Mouse (Mus musculus): ENCODE data around the gene Stk40. TPM values are rescaled to one million over a fixed set of nuclear protein-coding genes. Genes with fewer than 3 reads are reported as not detected.
A peak's percentile ranks its signal among the peaks of the same experiment; 100 is the strongest.

Gene Stk40
- polyA plus RNA-seq, 1 experiment from 2014 or later = 37.7 TPM

- 26% methylated on average over 4 of the region's 4 CpGs for WGBS
- Histone ChIP-seq H3K9me3 (ENCODE audit: control insufficient read depth, low read length) (peaks cover 4% of the 10 kb centered on the region; the same call in 1 of the 2 replicates), H3K4me3 (ENCODE audit: low read length) (no peak overlapping the region), H3K4me2 (ENCODE audit: low read depth, low read length) (no peak overlapping the region), H3K36me3 (ENCODE audit: control insufficient read depth, insufficient read depth, low read length) (peaks cover 6% of the 10 kb centered on the region), H3K9ac (ENCODE audit: low read length) (peak overlapping the region; percentile 21; the same call in 1 of the 2 replicates), H3K4me1 (replicated peaks; ENCODE audit: control insufficient read depth, insufficient read depth, low read length) (peaks cover 41% of the 10 kb centered on the region), H3K27ac (ENCODE audit: low read length) (peak overlapping the region; percentile 93), H3K27me3 (ENCODE audit: control insufficient read depth, insufficient read depth, low read depth, low read length) (no peaks in the 10 kb centered on the region)
- ATAC-seq (ENCODE audit: low read depth) = no peak
These were observed 51.4 kb downstream of the Stk40 start for GRCm38 (mm10) chr4:126155183-126155582.

DNA sequence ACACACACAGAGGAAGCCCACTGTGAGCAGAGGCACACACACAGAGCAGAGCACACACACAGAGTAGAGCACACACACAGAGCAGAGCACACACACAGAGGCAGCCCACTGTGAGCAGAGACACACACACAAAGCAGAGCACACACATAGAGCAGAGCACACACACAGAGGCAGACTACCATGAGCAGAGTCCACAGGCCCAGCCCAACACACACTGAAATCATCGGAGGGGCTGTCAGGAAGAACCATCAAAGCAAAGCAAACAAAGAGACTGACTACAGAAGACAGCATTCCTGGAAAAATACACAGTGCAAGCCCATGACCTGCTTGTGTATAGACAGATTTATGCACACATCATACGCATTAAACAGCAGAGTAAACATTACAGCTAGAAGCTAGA is 52.1 kb downstream of the Stk40 start:
- no peak overlapping the region for H3K4me3 ChIP-seq (ENCODE audit: low read length)
- H3K9ac ChIP-seq (ENCODE audit: low read length) = peak overlapping the region; percentile 26; the same call in 1 of the 2 replicates
- peak; percentile 18 for ATAC-seq (ENCODE audit: low read depth)
- H3K27me3 ChIP-seq (ENCODE audit: control insufficient read depth, insufficient read depth, low read depth, low read length) = no peaks in the 10 kb centered on the region
- peaks cover 4% of the 10 kb centered on the region; the same call in 1 of the 2 replicates for H3K9me3 ChIP-seq (ENCODE audit: control insufficient read depth, low read length)
- WGBS = 13% methylated on average over 2 of the region's 2 CpGs
- H3K4me1 ChIP-seq (replicated peaks; ENCODE audit: control insufficient read depth, insufficient read depth, low read length) = peaks cover 35% of the 10 kb centered on the region
- H3K4me2 ChIP-seq (ENCODE audit: low read depth, low read length) = no peak overlapping the region
- H3K27ac ChIP-seq (ENCODE audit: low read length) = peak overlapping the region; percentile 93
- peaks cover 6% of the 10 kb centered on the region for H3K36me3 ChIP-seq (ENCODE audit: control insufficient read depth, insufficient read depth, low read length)

GRCm38 (mm10) chr4:126156617-126157016 is 52.9 kb downstream of the Stk40 start:
- Histone ChIP-seq H3K9ac (ENCODE audit: low read length) (no peak overlapping the region), H3K4me2 (ENCODE audit: low read depth, low read length) (no peak overlapping the region), H3K9me3 (ENCODE audit: control insufficient read depth, low read length) (peaks cover 4% of the 10 kb centered on the region; the same call in 1 of the 2 replicates), H3K4me1 (replicated peaks; ENCODE audit: control insufficient read depth, insufficient read depth, low read length) (peaks cover 27% of the 10 kb centered on the region), H3K27me3 (ENCODE audit: control insufficient read depth, insufficient read depth, low read depth, low read length) (no peaks in the 10 kb centered on the region), H3K4me3 (ENCODE audit: low read length) (no peak overlapping the region), H3K36me3 (ENCODE audit: control insufficient read depth, insufficient read depth, low read length) (peaks cover 4% of the 10 kb centered on the region), H3K27ac (ENCODE audit: low read length) (peak overlapping the region; percentile 93)
- 61% methylated on average over 5 of the region's 5 CpGs for WGBS
- ATAC-seq (ENCODE audit: low read depth) = no peak

- Histone ChIP-seq H3K27ac (ENCODE audit: low read length) (no peak overlapping the region), H3K27me3 (ENCODE audit: control insufficient read depth, insufficient read depth, low read depth, low read length) (no peaks in the 10 kb centered on the region), H3K4me3 (ENCODE audit: low read length) (no peak overlapping the region), H3K4me1 (replicated peaks; ENCODE audit: control insufficient read depth, insufficient read depth, low read length) (peaks cover 27% of the 10 kb centered on the region), H3K9ac (ENCODE audit: low read length) (no peak overlapping the region), H3K4me2 (ENCODE audit: low read depth, low read length) (no peak overlapping the region), H3K36me3 (ENCODE audit: control insufficient read depth, insufficient read depth, low read length) (no peaks in the 10 kb centered on the region; the same call in 1 of the 2 replicates), H3K9me3 (ENCODE audit: control insufficient read depth, low read length) (peaks cover 4% of the 10 kb centered on the region; the same call in 1 of the 2 replicates)
- WGBS = 86% methylated on average over 6 of the region's 6 CpGs
- ATAC-seq (ENCODE audit: low read depth) = no peak
These were observed 53.8 kb downstream of the Stk40 start for GRCm38 (mm10) chr4:126157562-126157961.

- H3K27ac ChIP-seq (ENCODE audit: low read length) = peak overlapping the region; percentile 18; the same call in 1 of the 2 replicates
- no peaks in the 10 kb centered on the region for H3K27me3 ChIP-seq (ENCODE audit: control insufficient read depth, insufficient read depth, low read depth, low read length)
- H3K4me3 ChIP-seq (ENCODE audit: low read length) = no peak overlapping the region
- H3K9ac ChIP-seq (ENCODE audit: low read length) = no peak overlapping the region
- no peak for ATAC-seq (ENCODE audit: low read depth)
- H3K4me1 ChIP-seq (replicated peaks; ENCODE audit: control insufficient read depth, insufficient read depth, low read length) = peaks cover 29% of the 10 kb centered on the region
- 63% methylated on average over 8 of the region's 8 CpGs for WGBS
- H3K4me2 ChIP-seq (ENCODE audit: low read depth, low read length) = no peak overlapping the region
- H3K36me3 ChIP-seq (ENCODE audit: control insufficient read depth, insufficient read depth, low read length) = no peaks in the 10 kb centered on the region
- peaks cover 4% of the 10 kb centered on the region; the same call in 1 of the 2 replicates for H3K9me3 ChIP-seq (ENCODE audit: control insufficient read depth, low read length)
These were observed 55.7 kb downstream of the Stk40 start for GRCm38 (mm10) chr4:126159455-126159854.

- Histone ChIP-seq H3K9me3 (ENCODE audit: control insufficient read depth, low read length) (peaks cover 4% of the 10 kb centered on the region; the same call in 1 of the 2 replicates), H3K4me1 (replicated peaks; ENCODE audit: control insufficient read depth, insufficient read depth, low read length) (peaks cover 18% of the 10 kb centered on the region), H3K36me3 (ENCODE audit: control insufficient read depth, insufficient read depth, low read length) (peaks cover 7% of the 10 kb centered on the region), H3K9ac (ENCODE audit: low read length) (no peak overlapping the region), H3K4me2 (ENCODE audit: low read depth, low read length) (no peak overlapping the region), H3K27me3 (ENCODE audit: control insufficient read depth, insufficient read depth, low read depth, low read length) (no peaks in the 10 kb centered on the region), H3K27ac (ENCODE audit: low read length) (no peak overlapping the region), H3K4me3 (ENCODE audit: low read length) (no peak overlapping the region)
- 91% methylated on average over 8 of the region's 8 CpGs for WGBS
- no peak for ATAC-seq (ENCODE audit: low read depth)
These were observed 57.2 kb downstream of the Stk40 start for GRCm38 (mm10) chr4:126160981-126161380.

- Histone ChIP-seq H3K27me3 (ENCODE audit: control insufficient read depth, insufficient read depth, low read depth, low read length) (no peaks in the 10 kb centered on the region), H3K4me1 (replicated peaks; ENCODE audit: control insufficient read depth, insufficient read depth, low read length) (peaks cover 14% of the 10 kb centered on the region), H3K36me3 (ENCODE audit: control insufficient read depth, insufficient read depth, low read length) (peaks cover 12% of the 10 kb centered on the region), H3K4me3 (ENCODE audit: low read length) (no peak overlapping the region), H3K27ac (ENCODE audit: low read length) (no peak overlapping the region), H3K9ac (ENCODE audit: low read length) (no peak overlapping the region), H3K9me3 (ENCODE audit: control insufficient read depth, low read length) (peaks cover 4% of the 10 kb centered on the region; the same call in 1 of the 2 replicates), H3K4me2 (ENCODE audit: low read depth, low read length) (no peak overlapping the region)
- ATAC-seq (ENCODE audit: low read depth) = no peak
- 86% methylated on average over 6 of the region's 6 CpGs for WGBS
These were observed 57.7 kb downstream of the Stk40 start for GRCm38 (mm10) chr4:126161456-126161855.

- WGBS = 59% methylated on average over 9 of the region's 9 CpGs
- peak overlapping the region; percentile 89 for H3K27ac ChIP-seq (ENCODE audit: low read length)
These were observed 58.2 kb downstream of the Stk40 start for GRCm38 (mm10) chr4:126161986-126162385.

GRCm38 (mm10) chr4:126162544-126163066 is 58.8 kb downstream of the Stk40 start:
- Histone ChIP-seq H3K4me3 (ENCODE audit: low read length) (peak overlapping the region; percentile 69), H3K4me1 (replicated peaks; ENCODE audit: control insufficient read depth, insufficient read depth, low read length) (peaks cover 11% of the 10 kb centered on the region), H3K4me2 (ENCODE audit: low read depth, low read length) (peak overlapping the region; percentile 92), H3K27ac (ENCODE audit: low read length) (peak overlapping the region; percentile 89), H3K27me3 (ENCODE audit: control insufficient read depth, insufficient read depth, low read depth, low read length) (no peaks in the 10 kb centered on the region), H3K9ac (ENCODE audit: low read length) (peak overlapping the region; percentile 93), H3K36me3 (ENCODE audit: control insufficient read depth, insufficient read depth, low read length) (peaks cover 20% of the 10 kb centered on the region), H3K9me3 (ENCODE audit: control insufficient read depth, low read length) (no peaks in the 10 kb centered on the region)
- ATAC-seq (ENCODE audit: low read depth) = peak; percentile 96
- WGBS = under 1% methylated on average over 44 of the region's 44 CpGs

More at GRCm38 (mm10) chr4:126161986-126162385, 58.2 kb downstream of the Stk40 start:
- no peaks in the 10 kb centered on the region for H3K27me3 ChIP-seq (ENCODE audit: control insufficient read depth, insufficient read depth, low read depth, low read length)
- peaks cover under 1% of the 10 kb centered on the region; the same call in 1 of the 2 replicates for H3K9me3 ChIP-seq (ENCODE audit: control insufficient read depth, low read length)
- H3K36me3 ChIP-seq (ENCODE audit: control insufficient read depth, insufficient read depth, low read length) = peaks cover 17% of the 10 kb centered on the region
- H3K4me1 ChIP-seq (replicated peaks; ENCODE audit: control insufficient read depth, insufficient read depth, low read length) = peaks cover 11% of the 10 kb centered on the region
- H3K9ac ChIP-seq (ENCODE audit: low read length) = peak overlapping the region; percentile 93
- ATAC-seq (ENCODE audit: low read depth) = peak; percentile 1; the same call in 1 of the 2 replicates
- peak overlapping the region; percentile 92 for H3K4me2 ChIP-seq (ENCODE audit: low read depth, low read length)
- peak overlapping the region; percentile 69 for H3K4me3 ChIP-seq (ENCODE audit: low read length)
